8 mouse cellular contexts compared by ENCODE assay signal in genomic region chr2:103565732-103566422, GRCm38 (mm10). TPM values are rescaled to one million over a fixed set of nuclear protein-coding genes. Genes with fewer than 3 reads are reported as not detected.
DNase-seq lines count a peak whose midpoint lies in the region; ATAC-seq and TF ChIP-seq lines count a peak whose summit lies in the region.

Gene Abtb2, plus strand, starts transcription at chr2:103566310.

- H3K4me3 ChIP-seq in hindbrain, embryonic 11.5 days (ENCODE audit: low read depth, low read length), result peak within 1 kb of the TSS; percentile 71
- H3K4me3 ChIP-seq in lung, postnatal 0 days (ENCODE audit: low read depth, low read length), result peak within 1 kb of the TSS; percentile 62

- peak; percentile 95 for ATAC-seq in hindbrain, embryonic 11.5 days (ENCODE audit: low FRiP score)
- ATAC-seq in lung, postnatal 0 days, result peak; percentile 97

- DNase-seq in NIH3T3 (ENCODE audit: low read depth), result peak; percentile 95
- peak; percentile 84 for DNase-seq in cerebellum, adult 9-11 months
- peak; percentile 71 to 91 for DNase-seq in frontal cortex, adult 2 months (ENCODE audit: extremely low spot score in 1 of 2, low spot score in 1 of 2)
- DNase-seq in hindbrain, embryonic 11.5 days (ENCODE audit: low spot score), result peak; percentile 90
- peak; percentile 84 to 90 for DNase-seq in layer of hippocampus, postnatal 10 days (ENCODE audit: low spot score in 2 of 2)
- DNase-seq in lung, postnatal 0 days (ENCODE audit: low spot score), result peak; percentile 97
- peak; percentile 87 for DNase-seq in ovary, postnatal 10 days (ENCODE audit: low spot score)
- peak; percentile 98 for DNase-seq in thymus, postnatal 0 days (ENCODE audit: low spot score)

- H3K4me1 ChIP-seq in hindbrain, embryonic 11.5 days (replicated peaks; ENCODE audit: control insufficient read depth, insufficient read depth, low read length), result 0 out of 2 replicates have a peak, but pooled peaks cover 2% of the 10 kb centered on the region
- peaks cover 13% of the 10 kb centered on the region for H3K4me1 ChIP-seq in lung, postnatal 0 days (ENCODE audit: insufficient read depth, low read depth, low read length)

- peak within 1 kb of the TSS; percentile 98 for H3K4me2 ChIP-seq in hindbrain, embryonic 11.5 days (replicated peaks; ENCODE audit: low read depth, low read length)
- H3K4me2 ChIP-seq in lung, postnatal 0 days (replicated peaks; ENCODE audit: low read depth, low read length), result peak within 1 kb of the TSS; percentile 97

- WGBS in hindbrain, embryonic 11.5 days, result under 1% methylated on average over 34 of the region's 34 CpGs
- WGBS in lung, postnatal 0 days, result under 1% methylated on average over 34 of the region's 34 CpGs

- H3K36me3 ChIP-seq in hindbrain, embryonic 11.5 days (ENCODE audit: control insufficient read depth, insufficient read depth, low read length), result no peaks in the 10 kb centered on the region
- H3K36me3 ChIP-seq in lung, postnatal 0 days (ENCODE audit: insufficient read depth, low read length), result no peaks in the 10 kb centered on the region

- H3K9ac ChIP-seq in hindbrain, embryonic 11.5 days (ENCODE audit: low read depth, low read length), result peak within 1 kb of the TSS; percentile 75
- peak within 1 kb of the TSS; percentile 41; the same call in 1 of the 2 replicates for H3K9ac ChIP-seq in lung, postnatal 0 days (replicated peaks; ENCODE audit: low read depth)

- peak within 1 kb of the TSS; percentile 81; the same call in 1 of the 2 replicates for H3K27ac ChIP-seq in hindbrain, embryonic 11.5 days (ENCODE audit: low read depth, low read length)
- peak within 1 kb of the TSS; percentile 82 for H3K27ac ChIP-seq in lung, postnatal 0 days (ENCODE audit: low read length)

- TF ChIP-seq EP300 in lung, postnatal 0 days (IDR thresholded peaks at IDR 0.05), result no peak

- peaks cover 2% of the 10 kb centered on the region; the same call in 1 of the 2 replicates for H3K27me3 ChIP-seq in hindbrain, embryonic 11.5 days (ENCODE audit: control insufficient read depth, insufficient read depth, low read length)
- no peaks in the 10 kb centered on the region for H3K27me3 ChIP-seq in lung, postnatal 0 days (replicated peaks; ENCODE audit: insufficient read depth, low read length)

- no peak for TF ChIP-seq CTCF in lung, postnatal 0 days (IDR thresholded peaks at IDR 0.05)

- no peaks in the 10 kb centered on the region for H3K9me3 ChIP-seq in hindbrain, embryonic 11.5 days (ENCODE audit: control insufficient read depth, low read length)
- H3K9me3 ChIP-seq in lung, postnatal 0 days (ENCODE audit: low read length), result no peaks in the 10 kb centered on the region

RNA-seq across cellular contexts. Expression of gene Abtb2, which starts in this region (rescaled TPM):
- 12.0 TPM in 2 replicates for polyA plus RNA-seq in frontal cortex, adult 2 months (2012; rRNA removed)
- 13.9 and 14.6 TPM in 2 replicates for polyA plus RNA-seq in hindbrain, embryonic 11.5 days (2014; fragmentation: Nextera tagmentation; extraction: Ambion mirVana)
- total RNA-seq in layer of hippocampus, postnatal 10 days (2021), result 10 to 100 TPM; 13.8 to 14.4 TPM
- polyA plus RNA-seq in lung, postnatal 0 days (2015; fragmentation: Nextera tagmentation; extraction: Ambion mirVana), result 3.6 and 4.5 TPM in 2 replicates
- 37.2 and 37.4 TPM in 2 replicates for polyA plus RNA-seq in thymus, postnatal 0 days (2015; fragmentation: Nextera tagmentation; extraction: Ambion mirVana)

Comparison
In these comparisons a context has a peak if more than half of its experiments do, and no peak if none do; other contexts are left out.
1. Peak in every context shown above with its lines: DNase-seq, ATAC-seq, H3K4me3 ChIP-seq and H3K27ac ChIP-seq.